ENCODE assay signal across 8 mouse cellular contexts in genomic region chr1:161766656-161767055, GRCm38 (mm10). TPM values are rescaled to one million over a fixed set of nuclear protein-coding genes. Genes with fewer than 3 reads are reported as not detected.
A peak's percentile ranks its signal among the peaks of the same experiment; 100 is the strongest.
DNase-seq lines count a peak whose midpoint lies in the region; ATAC-seq lines count a peak whose summit lies in the region.

No protein-coding gene starts in this region.

- no peaks in the 10 kb centered on the region for H3K27me3 ChIP-seq in intestine, embryonic 14.5 days (replicated peaks; ENCODE audit: control insufficient read depth, insufficient read depth, low read length)
- H3K27me3 ChIP-seq in forebrain, embryonic 11.5 days (ENCODE audit: control insufficient read depth, insufficient read depth, low read length) = no peaks in the 10 kb centered on the region

- H3K27ac ChIP-seq in intestine, embryonic 14.5 days (ENCODE audit: low read depth) = no peak overlapping the region
- H3K27ac ChIP-seq in forebrain, embryonic 11.5 days (ENCODE audit: low read depth, low read length) = no peak overlapping the region

- H3K4me2 ChIP-seq in intestine, embryonic 14.5 days (ENCODE audit: low read length) = 0 out of 2 replicates have a peak overlapping the region, but pooled peaks have one; percentile 7
- H3K4me2 ChIP-seq in forebrain, embryonic 11.5 days (ENCODE audit: low read depth, low read length, severe bottlenecking) = no peak overlapping the region

- H3K4me1 ChIP-seq in intestine, embryonic 14.5 days (replicated peaks; ENCODE audit: control insufficient read depth, insufficient read depth, low read length) = no peaks in the 10 kb centered on the region
- no peaks in the 10 kb centered on the region for H3K4me1 ChIP-seq in forebrain, embryonic 11.5 days (replicated peaks; ENCODE audit: control insufficient read depth, insufficient read depth, low read length)

- no peak overlapping the region for H3K9ac ChIP-seq in intestine, embryonic 14.5 days (ENCODE audit: low read length)
- H3K9ac ChIP-seq in forebrain, embryonic 11.5 days (ENCODE audit: low read length) = no peak overlapping the region

- DNase-seq in gastrocnemius, postnatal 25 days = peak; percentile 12
- DNase-seq in gastrocnemius, postnatal 14 days = no peak
- DNase-seq in brain, adult 2 months (ENCODE audit: low read depth, low spot score) = peak; percentile 6
- no peak for DNase-seq in intestine, embryonic 14.5 days (ENCODE audit: low spot score)
- DNase-seq in naive thymus-derived CD4-positive, alpha-beta T cell, adult 2 months (ENCODE audit: low read depth) = peak; percentile 97
- DNase-seq in frontal cortex, postnatal 14 days (ENCODE audit: low spot score in 2 of 2) = no peak
- no peak for DNase-seq in cerebellum, postnatal 14 days
- no peak for DNase-seq in forebrain, embryonic 11.5 days (ENCODE audit: low spot score)

- 41% methylated on average over 5 of the region's 5 CpGs for WGBS in intestine, embryonic 14.5 days
- 55% methylated on average over 5 of the region's 5 CpGs for WGBS in forebrain, embryonic 11.5 days

- no peak overlapping the region for H3K4me3 ChIP-seq in intestine, embryonic 14.5 days (ENCODE audit: low read depth, low read length)
- H3K4me3 ChIP-seq in forebrain, embryonic 11.5 days (ENCODE audit: low read depth, low read length) = no peak overlapping the region

- no peaks in the 10 kb centered on the region for H3K9me3 ChIP-seq in intestine, embryonic 14.5 days (ENCODE audit: control insufficient read depth, low read length)
- H3K9me3 ChIP-seq in forebrain, embryonic 11.5 days (ENCODE audit: control insufficient read depth, low read length) = no peaks in the 10 kb centered on the region

- intact Hi-C loops in gastrocnemius, postnatal 14 days (cut with DNase I; ENCODE audit: low total_unique reads) = no loop called here

- ATAC-seq in intestine, embryonic 14.5 days (replicated peaks; ENCODE audit: low FRiP score, low TSS enrichment, low read depth) = peak; percentile 50; the same call in 1 of the 2 replicates
- no peak for ATAC-seq in forebrain, embryonic 11.5 days (replicated peaks; ENCODE audit: low FRiP score)

- H3K36me3 ChIP-seq in intestine, embryonic 14.5 days (ENCODE audit: control insufficient read depth, insufficient read depth, low read length) = no peaks in the 10 kb centered on the region
- no peaks in the 10 kb centered on the region for H3K36me3 ChIP-seq in forebrain, embryonic 11.5 days (ENCODE audit: control insufficient read depth, insufficient read depth, low read length)

RNA-seq across cellular contexts. Expression of gene Fasl, which starts 21.6 kb away (rescaled TPM):
- total RNA-seq in gastrocnemius, postnatal 25 days (2021) = not detected
- not detected for total RNA-seq in gastrocnemius, postnatal 14 days (2021)
- polyA plus RNA-seq in intestine, embryonic 14.5 days (2014; fragmentation: Nextera tagmentation; extraction: Ambion mirVana) = not detected in 2 replicates
- 0.19 TPM in 1 of 2 replicates, not detected in the other for polyA plus RNA-seq in forebrain, embryonic 11.5 days (2014; fragmentation: Nextera tagmentation; extraction: Ambion mirVana)

Comparison
In these comparisons a context has a peak if more than half of its experiments do, and no peak if none do; other contexts are left out.
1. DNase-seq: peak in gastrocnemius, postnatal 25 days (single experiment), brain, adult 2 months (single experiment) and naive thymus-derived CD4-positive, alpha-beta T cell, adult 2 months (single experiment); none in gastrocnemius, postnatal 14 days (single experiment), intestine, embryonic 14.5 days (single experiment), frontal cortex, postnatal 14 days (0 of 2), cerebellum, postnatal 14 days (0 of 2) and forebrain, embryonic 11.5 days (single experiment).